ENCODE assay signal across 8 mouse cellular contexts in the genomic region with DNA sequence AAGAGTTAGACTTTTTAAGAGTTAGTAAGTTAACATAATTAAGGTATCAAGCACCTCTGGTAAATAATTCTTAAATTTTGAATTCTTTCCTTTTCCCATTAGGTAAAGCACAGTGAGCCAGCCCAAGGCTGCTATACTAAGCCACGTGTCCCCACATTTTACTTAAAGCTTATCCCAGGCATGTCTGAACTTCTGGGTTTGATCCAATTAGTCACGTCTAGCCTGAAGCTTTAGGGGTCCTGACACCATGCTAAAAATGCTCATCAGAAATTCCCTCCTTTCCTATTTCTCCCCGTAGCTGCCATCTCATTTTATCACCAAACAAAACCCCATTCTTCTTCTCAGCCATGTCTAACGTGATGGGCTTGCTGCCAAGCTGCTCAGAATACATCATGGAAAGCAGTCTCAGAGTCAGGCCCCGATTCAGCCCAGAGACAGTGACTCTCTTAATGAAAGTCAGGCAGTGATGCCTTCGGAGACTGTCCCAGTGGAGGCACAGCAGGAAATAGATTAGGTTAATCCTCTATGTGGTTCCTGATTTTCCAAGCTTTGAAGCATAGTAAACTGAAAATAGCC.
DNase-seq lines count a peak whose midpoint lies in the region; ATAC-seq and TF ChIP-seq lines count a peak whose summit lies in the region.

No protein-coding gene starts in this region.

- no peak for TF ChIP-seq CTCF in kidney, adult 2 months (conservative IDR thresholded peaks at IDR 0.05; ENCODE audit: insufficient read depth, insufficient read length, low read depth, low read length)

- DNase-seq in forebrain, embryonic 11.5 days (ENCODE audit: low spot score): no peak
- DNase-seq in forebrain, embryonic 10.5 days (ENCODE audit: extremely low spot score, low spot score): no peak
- peak; percentile 39 for DNase-seq in brain, embryonic 18.5 days (ENCODE audit: low read depth, low spot score)
- DNase-seq in kidney, adult 2 months: no peak
- no peak for DNase-seq in urinary bladder, adult 2 months (ENCODE audit: low spot score)

- no peaks in the 10 kb centered on the region for H3K4me1 ChIP-seq in forebrain, embryonic 11.5 days (replicated peaks; ENCODE audit: control insufficient read depth, insufficient read depth, low read length)
- H3K4me1 ChIP-seq in forebrain, embryonic 10.5 days: peaks cover 11% of the 10 kb centered on the region
- H3K4me1 ChIP-seq in forebrain, embryonic 16.5 days (replicated peaks; ENCODE audit: control insufficient read depth, insufficient read depth, low read length): peaks cover 4% of the 10 kb centered on the region; the same call in 1 of the 2 replicates
- peaks cover 10% of the 10 kb centered on the region for H3K4me1 ChIP-seq in midbrain, embryonic 12.5 days
- no peaks in the 10 kb centered on the region for H3K4me1 ChIP-seq in kidney, adult 2 months (ENCODE audit: control insufficient read depth, insufficient read depth, low read length)

- TF ChIP-seq POLR2A in kidney, adult 2 months (IDR thresholded peaks at IDR 0.05; ENCODE audit: low read depth, low read length): no peak

- no peaks in the 10 kb centered on the region for H3K9me3 ChIP-seq in forebrain, embryonic 11.5 days (ENCODE audit: control insufficient read depth, low read length)
- no peaks in the 10 kb centered on the region for H3K9me3 ChIP-seq in forebrain, embryonic 10.5 days
- H3K9me3 ChIP-seq in forebrain, embryonic 16.5 days (ENCODE audit: control insufficient read depth, low read length): no peaks in the 10 kb centered on the region
- H3K9me3 ChIP-seq in midbrain, embryonic 12.5 days: no peaks in the 10 kb centered on the region

- no peak overlapping the region for H3K27ac ChIP-seq in forebrain, embryonic 11.5 days (ENCODE audit: low read depth, low read length)
- H3K27ac ChIP-seq in forebrain, embryonic 10.5 days: no peak overlapping the region
- no peak overlapping the region for H3K27ac ChIP-seq in forebrain, embryonic 16.5 days (ENCODE audit: low read length)
- H3K27ac ChIP-seq in midbrain, embryonic 12.5 days (replicated peaks): peak overlapping the region; percentile 73
- no peak overlapping the region for H3K27ac ChIP-seq in kidney, adult 2 months (ENCODE audit: insufficient read depth, low read depth, low read length)

- H3K27me3 ChIP-seq in forebrain, embryonic 11.5 days (ENCODE audit: control insufficient read depth, insufficient read depth, low read length): no peaks in the 10 kb centered on the region
- no peaks in the 10 kb centered on the region for H3K27me3 ChIP-seq in forebrain, embryonic 10.5 days (ENCODE audit: poor library complexity, severe bottlenecking)
- no peaks in the 10 kb centered on the region for H3K27me3 ChIP-seq in forebrain, embryonic 16.5 days (replicated peaks; ENCODE audit: control insufficient read depth, insufficient read depth, low read length)
- peaks cover 26% of the 10 kb centered on the region; the same call in 1 of the 2 replicates for H3K27me3 ChIP-seq in midbrain, embryonic 12.5 days
- H3K27me3 ChIP-seq in kidney, adult 2 months (replicated peaks; ENCODE audit: control insufficient read depth, insufficient read depth, low read length): no peaks in the 10 kb centered on the region

- H3K9ac ChIP-seq in forebrain, embryonic 11.5 days (ENCODE audit: low read length): no peak overlapping the region
- H3K9ac ChIP-seq in forebrain, embryonic 16.5 days (replicated peaks; ENCODE audit: low read depth, low read length): no peak overlapping the region
- H3K9ac ChIP-seq in midbrain, embryonic 12.5 days (replicated peaks): no peak overlapping the region

- H3K4me3 ChIP-seq in forebrain, embryonic 11.5 days (ENCODE audit: low read depth, low read length): no peak overlapping the region
- H3K4me3 ChIP-seq in forebrain, embryonic 10.5 days: no peak overlapping the region
- H3K4me3 ChIP-seq in forebrain, embryonic 16.5 days (replicated peaks; ENCODE audit: low read length): no peak overlapping the region
- no peak overlapping the region for H3K4me3 ChIP-seq in midbrain, embryonic 12.5 days
- H3K4me3 ChIP-seq in kidney, adult 2 months (ENCODE audit: insufficient read depth, low read depth, low read length): no peak overlapping the region

- 2% methylated on average over 6 of the region's 6 CpGs for WGBS in forebrain, embryonic 11.5 days
- 8% methylated on average over 6 of the region's 6 CpGs for WGBS in forebrain, embryonic 10.5 days
- 1% methylated on average over 6 of the region's 6 CpGs for WGBS in forebrain, embryonic 16.5 days
- 5% methylated on average over 6 of the region's 6 CpGs for WGBS in midbrain, embryonic 12.5 days
- WGBS in kidney, adult 2 months: 43% methylated on average over 6 of the region's 6 CpGs

- no peaks in the 10 kb centered on the region for H3K36me3 ChIP-seq in forebrain, embryonic 11.5 days (ENCODE audit: control insufficient read depth, insufficient read depth, low read length)
- no peaks in the 10 kb centered on the region for H3K36me3 ChIP-seq in forebrain, embryonic 10.5 days (replicated peaks)
- H3K36me3 ChIP-seq in forebrain, embryonic 16.5 days (ENCODE audit: control insufficient read depth, insufficient read depth): no peaks in the 10 kb centered on the region
- no peaks in the 10 kb centered on the region for H3K36me3 ChIP-seq in midbrain, embryonic 12.5 days
- no peaks in the 10 kb centered on the region for H3K36me3 ChIP-seq in kidney, adult 2 months (ENCODE audit: control insufficient read depth, insufficient read depth, low read length)

- ATAC-seq in forebrain, embryonic 11.5 days (replicated peaks; ENCODE audit: low FRiP score): peak; percentile 79
- ATAC-seq in forebrain, embryonic 16.5 days: peak; percentile 93
- peak; percentile 96 for ATAC-seq in midbrain, embryonic 12.5 days (ENCODE audit: low FRiP score, low read depth)
- no peak for ATAC-seq in CD4-positive, CD25-positive, alpha-beta regulatory T cell, adult 4 months

- H3K4me2 ChIP-seq in forebrain, embryonic 11.5 days (ENCODE audit: low read depth, low read length, severe bottlenecking): no peak overlapping the region
- peak overlapping the region; percentile 23; the same call in 1 of the 2 replicates for H3K4me2 ChIP-seq in forebrain, embryonic 16.5 days (ENCODE audit: low read length)
- no peak overlapping the region; the same call in 1 of the 2 replicates for H3K4me2 ChIP-seq in midbrain, embryonic 12.5 days (replicated peaks)
